Mouse (Mus musculus) spleen, postnatal 36 days (tissue): Measurements from ENCODE around the gene Zbp1.
A peak's percentile ranks its signal among the peaks of the same experiment; 100 is the strongest.

ENCODE experiments used
- DNase-seq, 2 experiments: peaks; one replicate each; pipeline ENCODE4 v3.0.0; 2022; ENCODE audit warnings: low spot score in 2 of 2, mixed read lengths in 1 of 2

The Zbp1 gene

GRCm38 (mm10) chr2:173247197-173247596 lies 28.5 kb upstream of the Zbp1 start:
- no peak for DNase-seq

- DNase-seq = no peak
These were observed 28.0 kb upstream of the Zbp1 start for GRCm38 (mm10) chr2:173246688-173247087.

GRCm38 (mm10) chr2:173245258-173245657 lies 26.5 kb upstream of the Zbp1 start:
- no peak for DNase-seq

- DNase-seq = no peak
These were observed 25.4 kb upstream of the Zbp1 start for GRCm38 (mm10) chr2:173244108-173244507.

- DNase-seq = no peak
These were observed 24.9 kb upstream of the Zbp1 start for GRCm38 (mm10) chr2:173243616-173244015.

- DNase-seq = no peak
These were observed 24.2 kb upstream of the Zbp1 start for GRCm38 (mm10) chr2:173242874-173243273.

GRCm38 (mm10) chr2:173240738-173241137 lies 22.0 kb upstream of the Zbp1 start:
- no peak for DNase-seq

GRCm38 (mm10) chr2:173238522-173238921 lies 19.8 kb upstream of the Zbp1 start:
- DNase-seq = no peak

- no peak for DNase-seq
These were observed 17.0 kb upstream of the Zbp1 start for GRCm38 (mm10) chr2:173235435-173236332.

- no peak for DNase-seq
These were observed 14.0 kb upstream of the Zbp1 start for GRCm38 (mm10) chr2:173232766-173233099.

GRCm38 (mm10) chr2:173232065-173232765 lies 13.5 kb upstream of the Zbp1 start:
- DNase-seq = no peak

GRCm38 (mm10) chr2:173229578-173230224 lies 11.0 kb upstream of the Zbp1 start:
- DNase-seq = peak; percentile 86 to 89

- no peak for DNase-seq
These were observed 9.8 kb upstream of the Zbp1 start for GRCm38 (mm10) chr2:173228567-173228966.

GRCm38 (mm10) chr2:173226792-173227191 lies 8.1 kb upstream of the Zbp1 start:
- DNase-seq = no peak

- no peak for DNase-seq
These were observed 7.2 kb upstream of the Zbp1 start for GRCm38 (mm10) chr2:173225906-173226305.

GRCm38 (mm10) chr2:173224832-173225231 lies 6.1 kb upstream of the Zbp1 start:
- no peak for DNase-seq

GRCm38 (mm10) chr2:173224097-173224496 lies 5.4 kb upstream of the Zbp1 start:
- no peak for DNase-seq

- no peak for DNase-seq
These were observed 4.8 kb upstream of the Zbp1 start for GRCm38 (mm10) chr2:173223496-173223895.

GRCm38 (mm10) chr2:173220754-173221153 lies 2.0 kb upstream of the Zbp1 start:
- DNase-seq = no peak

- no peak for DNase-seq
These were observed 682 bp upstream of the Zbp1 start for GRCm38 (mm10) chr2:173219256-173219954.

GRCm38 (mm10) chr2:173217763-173218258 lies 912 bp downstream of the Zbp1 start:
- no peak for DNase-seq

- no peak for DNase-seq
These were observed 1.5 kb downstream of the Zbp1 start for GRCm38 (mm10) chr2:173217246-173217645.
